Mouse (Mus musculus) duodenum, adult 2 months (tissue): ENCODE results near the gene Atp5h. TPM values are rescaled to one million over a fixed set of nuclear protein-coding genes. Genes with fewer than 3 reads are reported as not detected.

Experiments
- polyA plus RNA-seq: library from polyadenylated mRNA; depleted of rRNA; stranded (reverse); fragments of >200 nt; gene quantifications from 2 replicates; pipeline ENCODE4 v1.2.3, GENCODE M21; 2012; ENCODE audit warnings: low replicate concordance; rRNA removed

The Atp5h gene
- 23.6 and 30.4 TPM in 2 replicates for polyA plus RNA-seq

DNA sequence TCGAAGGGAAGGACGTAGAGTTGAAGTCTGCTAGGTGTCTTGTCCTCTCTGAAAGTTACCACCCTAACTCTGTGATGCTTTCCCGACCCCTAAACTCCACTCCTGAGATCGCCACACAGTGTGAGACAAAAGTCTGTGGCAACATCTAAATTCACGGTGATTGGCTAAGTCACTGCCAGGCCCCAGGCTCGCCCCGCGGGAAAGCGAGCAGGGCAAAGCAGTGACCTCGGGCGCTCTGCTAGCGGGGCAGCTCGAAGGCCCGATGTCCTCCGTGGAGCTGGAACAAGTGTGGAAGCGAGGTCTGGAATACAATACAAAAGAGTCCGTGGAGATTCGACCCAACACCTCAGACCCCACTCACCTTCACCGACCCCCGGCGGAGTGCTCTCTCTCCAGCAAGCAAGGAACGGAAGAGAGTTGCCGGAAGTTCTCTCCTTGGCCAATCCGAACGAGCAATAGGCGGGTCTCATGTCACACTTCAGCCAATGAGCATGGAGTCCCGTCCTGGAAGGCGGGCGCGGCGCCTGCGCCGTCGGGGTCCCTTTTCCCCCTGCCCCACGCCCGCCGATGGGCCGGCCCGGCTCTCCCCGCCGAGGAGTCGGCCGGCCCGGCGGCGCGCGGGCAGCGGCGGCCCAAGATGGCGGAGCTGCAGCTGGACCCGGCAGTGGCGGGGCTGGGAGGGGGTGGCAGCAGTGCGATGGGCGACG is at the start of gene Atp5h, which contains the start of gene Kctd2:
TSS of gene Atp5h (minus strand) at position 432 of the 707 bp plus-strand sequence.
TSS of gene Kctd2 (plus strand) at position 598 of the 707 bp plus-strand sequence.

DNA sequence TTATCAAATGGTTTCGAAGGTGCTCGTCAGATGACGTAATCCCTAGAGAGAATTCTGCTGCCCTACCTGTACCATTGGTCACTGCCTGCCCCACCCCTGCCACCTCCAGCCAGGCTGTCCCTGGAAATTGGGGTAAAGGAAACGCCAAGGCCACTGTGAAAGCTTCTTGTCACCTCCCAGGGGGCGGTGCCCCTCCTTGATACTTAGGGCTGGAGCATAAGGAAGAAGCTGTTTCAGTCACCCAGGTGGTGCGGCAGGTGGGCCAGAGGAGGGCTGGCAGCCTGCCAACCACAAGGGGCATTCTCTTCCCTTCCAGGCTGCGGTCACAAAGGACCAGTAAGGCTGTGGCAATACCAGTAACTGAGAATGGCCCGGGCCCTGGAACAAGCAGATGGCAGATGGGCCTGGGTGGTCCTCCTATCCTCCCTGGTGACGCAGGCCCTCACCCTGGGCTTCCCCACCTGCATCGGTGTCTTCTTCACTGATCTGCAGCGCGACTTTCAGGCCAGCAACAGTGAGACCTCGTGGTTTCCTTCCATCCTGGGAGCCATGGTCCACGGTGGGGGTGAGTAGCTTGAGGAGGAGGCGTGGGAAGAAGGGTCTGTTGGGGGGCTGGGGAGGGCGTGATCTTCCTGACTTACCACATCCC is 42.6 kb upstream of the Atp5h start, which contains the start of gene Slc16a5:
TSS of gene Slc16a5 (plus strand) at position 232 of the 649 bp plus-strand sequence.

DNA sequence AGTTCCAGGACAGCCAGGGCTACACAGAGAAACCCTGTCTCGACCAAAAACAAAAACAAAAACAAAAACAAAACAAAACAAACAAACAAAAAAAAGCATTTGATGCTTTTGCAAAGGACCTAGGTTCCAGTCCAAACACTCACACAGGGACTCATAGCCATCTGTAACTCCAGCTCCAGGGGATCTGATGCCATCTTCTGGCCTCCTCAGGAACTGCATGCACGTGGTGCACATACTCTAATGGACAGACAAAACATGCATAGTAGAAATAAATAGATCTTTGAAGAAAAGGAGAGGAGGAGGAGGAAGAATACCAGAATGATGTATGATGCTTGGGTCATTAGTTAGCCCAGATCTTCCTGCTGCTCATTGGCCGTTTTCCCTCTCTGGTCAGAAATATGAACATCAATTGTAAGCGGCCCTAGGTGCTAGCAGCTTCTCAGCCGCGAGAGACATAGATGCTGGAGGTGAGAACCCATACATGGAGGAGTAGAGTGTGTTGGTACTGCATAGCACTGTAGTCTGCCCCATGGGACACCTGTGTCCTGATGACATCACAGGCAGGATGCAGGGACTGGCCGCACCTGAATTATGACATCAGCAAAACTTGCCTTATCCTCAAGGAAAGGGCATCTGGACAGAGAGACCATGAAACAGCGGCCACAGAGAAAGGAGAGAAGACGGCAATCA is 20.3 kb upstream of the Atp5h start, which contains the start of gene Trim80:
TSS of gene Trim80 (plus strand) at position 640 of the 690 bp plus-strand sequence.

GRCm38 (mm10) chr11:115403338-115404124 is 16.2 kb downstream of the Atp5h start, which contains the start of gene Mrpl58:
Mrpl58 (plus strand) TSS chr11:115403752.

GRCm38 (mm10) chr11:115381743-115382539 is 37.8 kb downstream of the Atp5h start, which contains the start of gene Cdr2l:
Cdr2l (plus strand) TSS chr11:115381916.

GRCm38 (mm10) chr11:115367395-115367944 is 52.3 kb downstream of the Atp5h start, which contains the start of gene Hid1:
Hid1 (minus strand) TSS chr11:115367756.

Other genes starting within 250 kb of the Atp5h start
- 12.2 and 17.0 TPM in 2 replicates for gene Tmem104, start 232.5 kb downstream of the Atp5h start, polyA plus RNA-seq
- gene Nat9, start 232.1 kb downstream of the Atp5h start, polyA plus RNA-seq: 17.4 and 27.6 TPM in 2 replicates
- gene Grin2c, start 152.7 kb downstream of the Atp5h start, polyA plus RNA-seq: 0.16 and 0.24 TPM in 2 replicates
- gene Fdxr, start 142.9 kb downstream of the Atp5h start, polyA plus RNA-seq: 18.3 and 20.0 TPM in 2 replicates
- gene Fads6, start 122.3 kb downstream of the Atp5h start, polyA plus RNA-seq: 0.69 and 2.5 TPM in 2 replicates
- 0.07 and 1.7 TPM in 2 replicates for gene Otop2, start 112.8 kb downstream of the Atp5h start, polyA plus RNA-seq
- gene Ush1g, start 97.9 kb downstream of the Atp5h start, polyA plus RNA-seq: 0.15 and 0.17 TPM in 2 replicates
- 12.8 and 196 TPM in 2 replicates for gene Otop3, start 85.2 kb downstream of the Atp5h start, polyA plus RNA-seq
- gene Hid1, start 52.2 kb downstream of the Atp5h start, polyA plus RNA-seq: 19.3 and 54.9 TPM in 2 replicates
- gene Cdr2l, start 38.0 kb downstream of the Atp5h start, polyA plus RNA-seq: 3.3 and 4.8 TPM in 2 replicates
- 53.6 and 65.8 TPM in 2 replicates for gene Mrpl58, start 16.2 kb downstream of the Atp5h start, polyA plus RNA-seq
- 16.2 and 31.2 TPM in 2 replicates for gene Kctd2, start 166 bp upstream of the Atp5h start, polyA plus RNA-seq
- 9.0 and 13.0 TPM in 2 replicates for gene Trim80, start 20.6 kb upstream of the Atp5h start, polyA plus RNA-seq
- gene Slc16a5, start 42.5 kb upstream of the Atp5h start, polyA plus RNA-seq: 137 and 218 TPM in 2 replicates
- 17.0 and 21.2 TPM in 2 replicates for gene Armc7, start 55.7 kb upstream of the Atp5h start, polyA plus RNA-seq
- gene Nt5c, start 71.9 kb upstream of the Atp5h start, polyA plus RNA-seq: 74.7 and 121 TPM in 2 replicates
- gene Jpt1, start 94.4 kb upstream of the Atp5h start, polyA plus RNA-seq: 285 and 464 TPM in 2 replicates
- gene Sumo2, start 116.3 kb upstream of the Atp5h start, polyA plus RNA-seq: 4.9 and 7.1 TPM in 2 replicates
- 12.0 and 19.6 TPM in 2 replicates for gene Nup85, start 144.5 kb upstream of the Atp5h start, polyA plus RNA-seq
- gene Mrps7, start 184.0 kb upstream of the Atp5h start, polyA plus RNA-seq: 11.1 and 12.3 TPM in 2 replicates
- 15.5 and 28.9 TPM in 2 replicates for gene Gga3, start 184.1 kb upstream of the Atp5h start, polyA plus RNA-seq
- gene Mif4gd, start 193.0 kb upstream of the Atp5h start, polyA plus RNA-seq: 58.2 and 91.8 TPM in 2 replicates
- gene Slc25a19, start 208.3 kb upstream of the Atp5h start, polyA plus RNA-seq: 18.3 and 22.2 TPM in 2 replicates